Mouse (Mus musculus) ES-Bruce4 (cell line): ENCODE data around the gene Gnptab.
"Not testable (repeated sequence)": the region's sequence is repeated elsewhere in the genome, so short reads cannot be mapped to it uniquely, and the experiment has no call there.

ENCODE experiments used
- CTCF ChIP-seq: IDR thresholded peaks from one replicate; pipeline ENCODE4 v1.8.1; 2011; ENCODE audit warnings: low read depth, low read length
- EP300 ChIP-seq: IDR thresholded peaks from 2 replicates; pipeline ENCODE4 v1.6.1; 2011; ENCODE audit warnings: low read depth, low read length; ENCODE audit not compliant: insufficient read depth
- POLR2A ChIP-seq: IDR thresholded peaks from one replicate; pipeline ENCODE4 v1.8.1; 2011; ENCODE audit warnings: low read length; ENCODE audit not compliant: insufficient read depth

DNA sequence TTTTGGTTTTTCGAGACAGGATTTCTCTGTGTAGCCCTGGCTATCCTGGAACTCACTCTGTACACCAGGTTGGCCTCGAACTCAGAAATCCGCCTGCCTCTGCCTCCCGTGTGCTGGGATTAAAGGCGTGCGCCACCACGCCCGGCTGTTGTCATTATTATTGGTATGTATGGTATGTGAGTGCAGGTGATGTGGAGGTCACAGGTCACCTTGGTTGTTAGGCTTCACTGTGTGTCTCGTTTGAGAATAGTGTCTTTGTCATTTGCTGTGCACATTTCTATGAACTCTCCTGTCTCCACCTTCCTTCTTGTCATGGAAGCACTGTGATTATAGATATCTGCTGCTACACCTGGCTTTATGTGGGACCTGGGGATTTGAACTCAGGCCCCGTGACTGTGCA is 103.9 kb downstream of the Gnptab start:
- TF ChIP-seq EP300, POLR2A, CTCF: not testable (repeated sequence)
